Mouse (Mus musculus) midbrain, embryonic 12.5 days (tissue): Measurements from ENCODE around the gene Il17re. TPM values are rescaled to one million over a fixed set of nuclear protein-coding genes. Genes with fewer than 3 reads are reported as not detected.

Experiments used
- ATAC-seq: fragments of 200-750 bp; cut with Nextera tagmentation; 2 replicates; pipeline ENCODE4 v1.8.0; 2017; ENCODE audit warnings: low read depth, moderate TSS enrichment, moderate library complexity; ENCODE audit not compliant: low FRiP score
- H3K27ac ChIP-seq: fragments of 300-500 bp; sonication (generic); replicated peaks from 2 replicates; pipeline ENCODE4 v1.5.1; 2016; ENCODE audit warnings: mild to moderate bottlenecking
- H3K27me3 ChIP-seq: fragments of 300-500 bp; sonication (generic); 2 replicates; pipeline ENCODE4 v1.6.1; 2016; ENCODE audit warnings: mild to moderate bottlenecking
- H3K36me3 ChIP-seq: fragments of 300-500 bp; sonication (generic); 2 replicates; pipeline ENCODE4 v1.6.1; 2016
- H3K4me1 ChIP-seq: fragments of 300-500 bp; sonication (generic); 2 replicates; pipeline ENCODE4 v1.6.1; 2016
- H3K4me2 ChIP-seq: fragments of 300-500 bp; sonication (generic); replicated peaks from 2 replicates; pipeline ENCODE4 v1.6.1; 2016; ENCODE audit warnings: mild to moderate bottlenecking, moderate library complexity
- H3K4me3 ChIP-seq: fragments of 300-500 bp; sonication (generic); 2 replicates; pipeline ENCODE4 v1.5.1; 2016; ENCODE audit warnings: mild to moderate bottlenecking
- H3K9ac ChIP-seq: fragments of 300-500 bp; sonication (generic); replicated peaks from 2 replicates; pipeline ENCODE4 v1.6.1; 2016; ENCODE audit warnings: mild to moderate bottlenecking, moderate library complexity
- H3K9me3 ChIP-seq: fragments of 300-500 bp; sonication (generic); 2 replicates; pipeline ENCODE4 v1.6.1; 2016; ENCODE audit warnings: mild to moderate bottlenecking
- WGBS: fragments of 180-500 bp; shearing (Covaris S2); methylation state at CpG from one replicate; pipeline ENCODE4 v1.1.7; 2016; 5-methylcytosine and 5-hydroxymethylcytosine counted together
- microRNA-seq: library from miRNA; unstranded; fragments of <30 nt; microRNA quantifications from one replicate; pipeline ENCODE4, GENCODE M21; 2017
- polyA plus RNA-seq: library from polyadenylated mRNA; unstranded; fragments of >200 nt; fragmentation: Nextera tagmentation; extraction: Ambion mirVana; gene quantifications from 2 replicates; pipeline ENCODE4 v1.2.1, GENCODE M21; 2016

Gene Il17re
- polyA plus RNA-seq, 1 experiment from 2014 or later = 0.93 TPM

- WGBS = 94% methylated on average over 8 of the region's 8 CpGs
- H3K9ac ChIP-seq = no peak overlapping the region
- H3K4me2 ChIP-seq = no peak overlapping the region
- H3K27me3 ChIP-seq = no peaks in the 10 kb centered on the region
- no peaks in the 10 kb centered on the region for H3K9me3 ChIP-seq
- no peak overlapping the region for H3K27ac ChIP-seq
- peaks cover 94% of the 10 kb centered on the region for H3K36me3 ChIP-seq
- H3K4me3 ChIP-seq = no peak overlapping the region
- H3K4me1 ChIP-seq = no peaks in the 10 kb centered on the region
- no peak for ATAC-seq
These were observed 59.3 kb downstream of the Il17re start for GRCm38 (mm10) chr6:113517434-113518080.

Small RNAs within 50 kb of the gene (microRNA-seq; reads per million reads assigned to microRNA genes)
- gene Gm24387 = not detected

Other genes starting within 250 kb of the Il17re start
- 48.1 and 48.7 TPM in 2 replicates for gene Mtmr14, start 220.6 kb upstream of the Il17re start, polyA plus RNA-seq
- gene Cpne9, start 176.2 kb upstream of the Il17re start, polyA plus RNA-seq = 0.22 and 0.34 TPM in 2 replicates
- gene Brpf1, start 151.3 kb upstream of the Il17re start, polyA plus RNA-seq = 29.6 and 31.2 TPM in 2 replicates
- 11.7 and 13.6 TPM in 2 replicates for gene Ogg1, start 131.5 kb upstream of the Il17re start, polyA plus RNA-seq
- 66.5 and 67.4 TPM in 2 replicates for gene Camk1, start 114.5 kb upstream of the Il17re start, polyA plus RNA-seq
- gene Tada3, start 80.6 kb upstream of the Il17re start, polyA plus RNA-seq = 63.2 and 64.5 TPM in 2 replicates
- gene Arpc4, start 80.4 kb upstream of the Il17re start, polyA plus RNA-seq = 332 and 360 TPM in 2 replicates
- gene Ttll3, start 69.2 kb upstream of the Il17re start, polyA plus RNA-seq = 6.3 and 7.9 TPM in 2 replicates
- gene Rpusd3, start 39.1 kb upstream of the Il17re start, polyA plus RNA-seq = 24.3 and 26.7 TPM in 2 replicates
- not detected in 2 replicates for gene Cidec, start 22.7 kb upstream of the Il17re start, polyA plus RNA-seq
- 73.4 and 74.9 TPM in 2 replicates for gene Jagn1, start 15.9 kb upstream of the Il17re start, polyA plus RNA-seq
- gene Il17rc, start 12.9 kb downstream of the Il17re start, polyA plus RNA-seq = 4.3 and 6.3 TPM in 2 replicates
- 44.0 and 49.1 TPM in 2 replicates for gene Creld1, start 24.8 kb downstream of the Il17re start, polyA plus RNA-seq
- 2.5 and 2.8 TPM in 2 replicates for gene Prrt3, start 43.4 kb downstream of the Il17re start, polyA plus RNA-seq
- gene Emc3, start 73.2 kb downstream of the Il17re start, polyA plus RNA-seq = 81.3 and 87.7 TPM in 2 replicates
- 12.7 and 13.0 TPM in 2 replicates for gene Fancd2, start 73.2 kb downstream of the Il17re start, polyA plus RNA-seq
- 0.22 TPM in 1 of 2 replicates, not detected in the other for gene Fancd2os, start 142.2 kb downstream of the Il17re start, polyA plus RNA-seq
- gene Brk1, start 146.3 kb downstream of the Il17re start, polyA plus RNA-seq = 184 and 196 TPM in 2 replicates
- 55.1 and 56.3 TPM in 2 replicates for gene Vhl, start 165.5 kb downstream of the Il17re start, polyA plus RNA-seq
- 1.4 and 2.3 TPM in 2 replicates for gene Irak2, start 180.0 kb downstream of the Il17re start, polyA plus RNA-seq
- gene Tatdn2, start 238.6 kb downstream of the Il17re start, polyA plus RNA-seq = 0.64 and 0.93 TPM in 2 replicates